Mouse (Mus musculus) embryonic facial prominence, embryonic 11.5 days (tissue): ENCODE results near the gene Lrrtm4. TPM values are rescaled to one million over a fixed set of nuclear protein-coding genes. Genes with fewer than 3 reads are reported as not detected.

Experiments used
- ATAC-seq: fragments of 200-750 bp; cut with Nextera tagmentation; replicated peaks from 2 replicates; pipeline ENCODE4 v1.8.0; 2017; ENCODE audit warnings: low read depth; ENCODE audit not compliant: insufficient number of reproducible peaks, low FRiP score, low TSS enrichment
- DNase-seq: peaks from one replicate; pipeline ENCODE4 v3.0.0-alpha.2; 2015; ENCODE audit warnings: low spot score
- H3K27ac ChIP-seq: fragments of 300-500 bp; sonication (generic); replicated peaks from 2 replicates; pipeline ENCODE4 v1.5.1; 2014; ENCODE audit warnings: mild to moderate bottlenecking, low read depth, low read length, control low read depth
- H3K27me3 ChIP-seq: fragments of 300-500 bp; sonication (generic); 2 replicates; pipeline ENCODE4 v1.6.1; 2014; ENCODE audit warnings: mild to moderate bottlenecking, low read length, moderate library complexity, mixed read lengths; ENCODE audit not compliant: control insufficient read depth, insufficient read depth
- H3K36me3 ChIP-seq: fragments of 300-500 bp; sonication (generic); replicated peaks from 2 replicates; pipeline ENCODE4 v1.6.1; 2014; ENCODE audit warnings: low read depth, mild to moderate bottlenecking, low read length, moderate library complexity, mixed read lengths; ENCODE audit not compliant: control insufficient read depth, insufficient read depth
- H3K4me1 ChIP-seq: fragments of 300-500 bp; sonication (generic); 2 replicates; pipeline ENCODE4 v1.6.1; 2014; ENCODE audit warnings: low read length, mixed read lengths; ENCODE audit not compliant: control insufficient read depth, insufficient read depth
- H3K4me2 ChIP-seq: fragments of 300-500 bp; sonication (generic); 2 replicates; pipeline ENCODE4 v1.6.1; 2014; ENCODE audit warnings: low read depth, mild to moderate bottlenecking, control low read depth, low read length, moderate library complexity
- H3K4me3 ChIP-seq: fragments of 300-500 bp; sonication (generic); 2 replicates; pipeline ENCODE4 v1.5.1; 2014; ENCODE audit warnings: low read depth, low read length, control low read depth
- H3K9ac ChIP-seq: fragments of 300-500 bp; sonication (generic); replicated peaks from 2 replicates; pipeline ENCODE4 v1.6.1; 2014; ENCODE audit warnings: mild to moderate bottlenecking, control low read depth, low read length
- H3K9me3 ChIP-seq: fragments of 300-500 bp; sonication (generic); replicated peaks from 2 replicates; pipeline ENCODE4 v1.6.1; 2016; ENCODE audit warnings: mild to moderate bottlenecking, low read length, inconsistent platforms, mixed read lengths; ENCODE audit not compliant: control insufficient read depth
- WGBS: fragments of 180-500 bp; shearing (Covaris S2); extraction: QIAGEN DNeasy Blood & Tissue Kit; methylation state at CpG from one replicate; pipeline ENCODE4 v1.1.7; 2014; 5-methylcytosine and 5-hydroxymethylcytosine counted together
- polyA plus RNA-seq: library from polyadenylated mRNA; unstranded; fragments of >200 nt; fragmentation: Nextera tagmentation; extraction: Ambion mirVana; gene quantifications from 2 replicates; pipeline ENCODE4 v1.2.1, GENCODE M21; 2014

Lrrtm4 gene
- polyA plus RNA-seq, 1 experiment from 2014 or later: 1.9 TPM

DNA sequence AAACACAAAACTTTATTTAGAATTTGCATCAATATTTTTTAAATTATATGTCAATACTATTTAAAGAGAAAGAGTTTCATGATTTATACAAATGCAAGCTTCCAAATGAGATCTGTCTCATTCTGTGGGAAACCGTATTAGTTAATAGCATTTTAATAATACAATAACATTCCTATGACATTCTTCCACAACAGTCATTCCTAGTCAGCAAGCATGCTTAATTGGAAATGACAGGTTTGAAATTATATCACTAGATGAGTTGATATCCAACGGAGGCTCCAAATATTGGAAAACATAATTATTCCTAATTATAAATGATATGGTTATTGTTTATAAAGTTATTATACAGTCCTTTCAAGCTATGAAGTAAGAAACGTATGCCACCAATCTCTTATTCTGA is 714.7 kb downstream of the Lrrtm4 start:
- 73% methylated on average over 3 of the region's 3 CpGs for WGBS
- ATAC-seq (no peak), DNase-seq (no peak)
- Histone ChIP-seq H3K36me3 (no peaks in the 10 kb centered on the region), H3K27me3 (no peaks in the 10 kb centered on the region), H3K4me2 (no peak overlapping the region), H3K4me1 (no peaks in the 10 kb centered on the region), H3K9ac (no peak overlapping the region), H3K27ac (no peak overlapping the region), H3K4me3 (no peak overlapping the region), H3K9me3 (no peaks in the 10 kb centered on the region)

GRCm38 (mm10) chr6:80750769-80751168 is 732.1 kb downstream of the Lrrtm4 start:
- H3K9me3 ChIP-seq: no peaks in the 10 kb centered on the region
- H3K4me3 ChIP-seq: no peak overlapping the region
- H3K4me2 ChIP-seq: no peak overlapping the region
- H3K27ac ChIP-seq: no peak overlapping the region
- WGBS: 75% methylated on average over 2 of the region's 2 CpGs
- H3K9ac ChIP-seq: no peak overlapping the region
- no peaks in the 10 kb centered on the region for H3K27me3 ChIP-seq
- no peak for DNase-seq
- no peak for ATAC-seq
- no peaks in the 10 kb centered on the region for H3K4me1 ChIP-seq
- no peaks in the 10 kb centered on the region for H3K36me3 ChIP-seq

DNA sequence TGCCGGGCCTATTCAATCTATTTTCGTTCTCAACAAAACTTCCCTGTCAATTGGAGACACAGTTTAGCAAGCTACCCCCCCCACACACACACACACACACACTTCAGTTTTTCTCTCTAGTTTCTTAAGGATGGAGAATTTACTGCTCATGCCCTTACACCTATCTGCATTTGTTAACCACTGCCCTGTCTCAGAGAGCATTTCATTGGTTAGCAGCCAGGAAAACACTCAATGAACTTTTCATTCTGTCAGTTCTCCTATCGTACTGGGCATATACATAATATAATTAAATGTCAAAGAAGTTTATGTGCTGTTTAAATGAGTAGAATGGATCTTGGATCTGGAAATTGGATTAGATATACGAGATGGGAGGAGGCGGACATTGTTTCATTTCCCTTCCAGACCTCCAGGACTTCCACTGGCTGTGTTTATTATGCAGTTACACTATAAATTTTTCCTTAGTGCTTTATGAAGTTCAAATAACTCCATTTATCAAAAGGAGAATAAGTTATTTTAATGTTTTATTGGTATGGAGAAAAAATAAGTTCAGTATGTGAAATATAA is 742.0 kb downstream of the Lrrtm4 start:
- no peak overlapping the region for H3K27ac ChIP-seq
- H3K4me3 ChIP-seq: no peak overlapping the region
- no peak overlapping the region for H3K4me2 ChIP-seq
- WGBS: 87% methylated on average over 5 of the region's 5 CpGs
- no peak overlapping the region for H3K9ac ChIP-seq
- H3K36me3 ChIP-seq: no peaks in the 10 kb centered on the region
- H3K4me1 ChIP-seq: no peaks in the 10 kb centered on the region
- no peaks in the 10 kb centered on the region for H3K9me3 ChIP-seq
- DNase-seq (no peak), ATAC-seq (no peak)
- H3K27me3 ChIP-seq: no peaks in the 10 kb centered on the region

DNA sequence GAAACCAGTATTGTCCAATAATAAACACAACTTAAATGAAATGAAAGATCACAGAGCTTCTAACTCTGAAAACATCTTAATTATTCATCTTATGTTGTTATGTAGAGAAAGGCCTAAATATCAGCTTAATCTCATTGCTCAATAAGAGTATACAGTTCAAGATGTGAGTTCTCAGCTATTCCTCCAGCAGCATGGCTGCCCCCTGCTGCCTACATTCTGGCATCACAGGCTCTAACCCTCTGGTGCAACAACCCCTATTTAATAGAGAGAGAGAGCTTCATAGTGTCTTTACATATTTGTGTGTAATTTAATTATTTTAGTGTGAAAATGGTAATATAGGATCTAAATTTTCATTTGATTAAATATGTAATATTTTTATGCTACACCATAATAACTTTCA is 767.6 kb downstream of the Lrrtm4 start:
- ATAC-seq (no peak), DNase-seq (peak; percentile 10)
- no peak overlapping the region for H3K4me2 ChIP-seq
- no peaks in the 10 kb centered on the region for H3K9me3 ChIP-seq
- H3K27me3 ChIP-seq: no peaks in the 10 kb centered on the region
- H3K9ac ChIP-seq: no peak overlapping the region
- H3K4me3 ChIP-seq: no peak overlapping the region
- H3K36me3 ChIP-seq: no peaks in the 10 kb centered on the region
- no peaks in the 10 kb centered on the region for H3K4me1 ChIP-seq
- H3K27ac ChIP-seq: no peak overlapping the region

DNA sequence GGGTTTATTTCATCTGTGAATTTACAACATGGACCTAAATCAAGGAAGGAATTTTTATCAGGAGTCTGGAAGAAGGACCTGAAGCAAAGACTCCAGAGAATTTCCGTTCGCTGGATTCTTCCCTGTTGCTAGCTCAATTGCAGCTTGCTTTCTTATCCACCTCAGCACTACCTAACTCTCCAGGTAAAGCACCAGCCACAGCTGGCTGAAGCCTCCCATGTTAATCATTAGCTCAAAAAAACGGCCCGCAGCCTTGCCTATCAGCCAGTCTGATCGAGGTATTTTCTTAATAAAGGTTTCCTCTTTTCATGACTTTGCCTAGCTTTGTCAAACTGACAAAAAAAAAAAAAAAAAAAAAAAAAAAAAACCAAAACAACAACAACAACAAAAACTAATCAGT is 805.1 kb downstream of the Lrrtm4 start:
- DNase-seq (no peak), ATAC-seq (no peak)
- WGBS: 88% methylated on average over 5 of the region's 5 CpGs
- Histone ChIP-seq H3K36me3 (no peaks in the 10 kb centered on the region), H3K27me3 (no peaks in the 10 kb centered on the region), H3K9ac (no peak overlapping the region), H3K4me3 (no peak overlapping the region), H3K4me1 (no peaks in the 10 kb centered on the region), H3K4me2 (no peak overlapping the region), H3K27ac (no peak overlapping the region), H3K9me3 (no peaks in the 10 kb centered on the region)

- H3K9ac ChIP-seq: no peak overlapping the region
- H3K27ac ChIP-seq: no peak overlapping the region
- DNase-seq: no peak
- H3K36me3 ChIP-seq: no peaks in the 10 kb centered on the region
- H3K4me1 ChIP-seq: no peaks in the 10 kb centered on the region
- 85% methylated on average over 2 of the region's 2 CpGs for WGBS
- no peak for ATAC-seq
- no peaks in the 10 kb centered on the region for H3K9me3 ChIP-seq
- H3K27me3 ChIP-seq: no peaks in the 10 kb centered on the region
- no peak overlapping the region for H3K4me3 ChIP-seq
- no peak overlapping the region for H3K4me2 ChIP-seq
Measured at GRCm38 (mm10) chr6:80839784-80840183, 821.1 kb downstream of the Lrrtm4 start.

DNA sequence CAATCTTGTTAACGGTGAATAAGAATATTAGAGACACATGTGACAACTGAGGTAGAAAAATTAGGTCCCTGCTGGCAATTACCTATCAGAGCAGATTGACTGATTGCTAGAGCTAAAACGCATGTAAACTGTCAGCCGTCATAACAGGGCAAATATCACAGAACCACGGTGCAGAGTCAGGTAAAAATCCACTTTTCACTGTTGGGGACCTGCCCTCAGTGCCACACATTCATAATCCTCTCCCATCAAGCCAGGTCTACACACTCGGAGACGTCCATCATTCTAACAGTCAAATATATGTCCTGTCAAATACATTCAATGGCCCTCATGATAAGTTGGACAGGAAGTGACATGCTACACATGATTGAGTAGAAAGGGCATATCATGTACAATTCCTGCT is 826.6 kb downstream of the Lrrtm4 start:
- H3K27me3 ChIP-seq: no peaks in the 10 kb centered on the region
- no peak overlapping the region for H3K4me2 ChIP-seq
- H3K4me3 ChIP-seq: no peak overlapping the region
- DNase-seq: no peak
- no peaks in the 10 kb centered on the region for H3K4me1 ChIP-seq
- no peak overlapping the region for H3K9ac ChIP-seq
- WGBS: 75% methylated on average over 6 of the region's 6 CpGs
- H3K27ac ChIP-seq: no peak overlapping the region
- ATAC-seq: no peak
- no peaks in the 10 kb centered on the region for H3K9me3 ChIP-seq
- H3K36me3 ChIP-seq: no peaks in the 10 kb centered on the region

DNA sequence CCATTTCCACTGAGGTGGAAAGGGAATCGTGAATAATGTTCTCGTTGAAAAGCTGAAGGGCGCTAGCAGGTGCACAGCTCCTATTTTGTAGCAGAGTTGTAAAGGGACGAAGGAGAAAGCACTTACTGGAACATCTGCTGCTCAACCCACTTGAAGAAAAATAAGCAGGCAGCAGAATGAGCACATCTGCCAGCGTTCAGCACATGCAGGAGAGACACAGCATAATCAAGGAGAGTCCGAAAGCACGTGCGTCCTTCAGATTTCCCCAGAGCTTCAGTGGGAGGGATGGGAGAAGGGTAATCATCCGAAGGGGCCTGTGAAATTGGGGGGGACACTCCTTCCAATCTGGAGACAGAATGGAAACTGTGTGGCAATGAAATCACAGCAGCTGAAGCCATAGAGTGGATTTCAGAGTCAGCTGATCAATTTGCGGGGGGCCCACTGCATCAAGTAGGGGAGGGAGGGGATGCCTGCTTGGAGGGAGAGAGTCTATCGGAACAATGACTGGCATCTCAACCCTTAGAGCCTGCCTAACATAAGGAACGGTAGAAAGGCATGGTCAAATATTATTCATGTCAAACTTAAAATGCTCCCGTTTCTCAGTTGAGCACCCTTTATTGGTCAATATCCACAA is 838.4 kb downstream of the Lrrtm4 start:
- no peak overlapping the region for H3K9ac ChIP-seq
- H3K27me3 ChIP-seq: no peaks in the 10 kb centered on the region
- 0 out of 2 replicates have a peak, but pooled peaks have one; percentile 34 for ATAC-seq
- H3K27ac ChIP-seq: no peak overlapping the region
- no peaks in the 10 kb centered on the region for H3K9me3 ChIP-seq
- 70% methylated on average over 13 of the region's 13 CpGs for WGBS
- no peak overlapping the region for H3K4me2 ChIP-seq
- no peaks in the 10 kb centered on the region for H3K4me1 ChIP-seq
- peak; percentile 4 for DNase-seq
- H3K36me3 ChIP-seq: no peaks in the 10 kb centered on the region
- no peak overlapping the region for H3K4me3 ChIP-seq
